Mouse (Mus musculus): ENCODE data around the gene Vmn1r175.
"Not testable (repeated sequence)": the region's sequence is repeated elsewhere in the genome, so short reads cannot be mapped to it uniquely, and the experiment has no call there.

Vmn1r175 gene

DNA sequence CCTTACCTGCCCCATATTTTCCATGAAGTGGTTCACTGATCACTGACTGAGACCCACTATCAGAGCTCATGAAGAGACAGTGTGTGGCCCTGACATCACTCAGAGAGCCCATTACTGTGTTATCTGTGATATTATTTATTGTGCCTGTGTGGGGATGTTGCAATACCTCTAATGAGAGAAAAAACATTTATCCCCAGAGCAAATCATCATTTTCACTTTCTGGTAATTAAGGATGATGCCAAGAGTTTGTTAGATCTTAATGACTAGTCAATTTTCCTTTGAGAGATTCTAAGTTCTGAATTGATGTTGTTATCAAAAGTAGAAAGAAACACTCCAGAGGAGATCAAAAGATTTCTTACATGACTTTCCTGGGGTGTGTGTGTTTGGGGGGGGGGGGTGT lies at the start of gene Vmn1r175:
Gene Vmn1r175 (minus strand): TSS at position 101 of the 400 bp plus-strand sequence.
- DNase-seq (ENCODE audit: low spot score), result not testable (repeated sequence)

DNA sequence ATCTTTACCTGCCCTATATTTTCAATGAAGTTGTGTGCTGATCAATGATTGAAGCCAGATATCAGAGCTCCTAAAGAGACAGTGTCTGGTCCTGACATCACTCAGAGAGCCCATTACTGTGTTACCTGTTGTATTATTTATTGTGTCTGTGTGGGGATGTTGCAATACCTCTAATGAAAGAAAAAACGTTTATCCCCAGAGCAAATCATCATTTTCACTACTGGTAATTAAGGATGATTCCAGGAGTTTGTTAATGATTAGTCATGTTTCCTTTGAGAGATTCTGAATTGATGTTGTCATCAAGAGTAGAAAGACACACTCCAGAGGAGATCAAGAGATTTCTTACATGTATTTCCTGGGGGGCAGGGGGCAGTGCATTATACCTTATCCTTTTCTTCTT lies 26.8 kb upstream of the Vmn1r175 start, which contains the start of gene Vmn1r176:
Gene Vmn1r176 (minus strand): TSS at position 101 of the 400 bp plus-strand sequence.
- DNase-seq (ENCODE audit: low spot score), result not testable (repeated sequence)

DNA sequence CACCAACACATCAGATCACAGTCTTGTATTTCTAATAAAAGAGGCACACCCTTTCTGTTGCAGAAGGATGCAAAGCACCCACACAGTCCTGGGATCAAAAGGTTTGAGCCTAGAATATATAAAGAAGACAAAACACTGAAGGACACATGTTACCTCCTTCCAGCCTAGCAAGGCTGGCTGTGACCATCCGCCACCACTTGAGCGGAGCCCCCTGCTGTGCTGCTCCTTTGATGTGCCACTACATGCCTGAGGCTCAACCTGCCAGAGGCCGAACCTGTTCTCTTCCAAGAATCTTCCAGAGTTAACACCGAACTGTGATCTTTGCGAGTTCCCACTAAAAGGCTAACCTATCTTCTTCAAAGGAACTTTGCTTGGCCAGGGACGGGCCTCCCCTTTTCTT lies 25.9 kb downstream of the Vmn1r175 start:
- no peak for DNase-seq (ENCODE audit: low spot score)
